Mouse (Mus musculus): Measurements from ENCODE around the gene Fth1. TPM values are rescaled to one million over a fixed set of nuclear protein-coding genes. Genes with fewer than 3 reads are reported as not detected.

Fth1 gene
- total and polyA plus RNA-seq, 2 experiments from 2014 or later, result 443 to 2,616 TPM

GRCm38 (mm10) chr19:10019214-10019760 is 38.9 kb downstream of the Fth1 start:
- peak overlapping the region; percentile 60; the same call in 1 of the 2 replicates for H3K9ac ChIP-seq (replicated peaks; ENCODE audit: low read length)
- DNase-seq (ENCODE audit: low spot score) (no peak), ATAC-seq (no peak)
- WGBS, result 72% methylated on average over 4 of the region's 4 CpGs
- H3K27me3 ChIP-seq (ENCODE audit: insufficient read depth, low read length), result no peaks in the 10 kb centered on the region
- H3K9me3 ChIP-seq (ENCODE audit: low read length), result no peaks in the 10 kb centered on the region
- peak overlapping the region; percentile 67 for H3K4me3 ChIP-seq (ENCODE audit: low read length)
- no peak for TF ChIP-seq CTCF (IDR thresholded peaks at IDR 0.05; ENCODE audit: low read depth)
- peaks cover 17% of the 10 kb centered on the region for H3K4me1 ChIP-seq (ENCODE audit: insufficient read depth, low read length)
- H3K27ac ChIP-seq, result no peak overlapping the region
- no peaks in the 10 kb centered on the region for H3K36me3 ChIP-seq (ENCODE audit: insufficient read depth, low read length)
- peak overlapping the region; percentile 96 for H3K4me2 ChIP-seq (ENCODE audit: low read depth, low read length)

GRCm38 (mm10) chr19:10021981-10022380 is 41.6 kb downstream of the Fth1 start:
- no peak for ATAC-seq
- H3K36me3 ChIP-seq (ENCODE audit: insufficient read depth, low read length), result no peaks in the 10 kb centered on the region
- no peak overlapping the region for H3K4me2 ChIP-seq (ENCODE audit: low read depth, low read length)
- H3K9ac ChIP-seq (replicated peaks; ENCODE audit: low read length), result no peak overlapping the region
- H3K9me3 ChIP-seq (ENCODE audit: low read length), result no peaks in the 10 kb centered on the region
- no peaks in the 10 kb centered on the region for H3K27me3 ChIP-seq (ENCODE audit: insufficient read depth, low read length)
- peaks cover 22% of the 10 kb centered on the region for H3K4me1 ChIP-seq (ENCODE audit: insufficient read depth, low read length)
- 89% methylated on average over 2 of the region's 2 CpGs for WGBS
- no peak overlapping the region for H3K4me3 ChIP-seq (ENCODE audit: low read length)
- no peak for TF ChIP-seq CTCF (IDR thresholded peaks at IDR 0.05; ENCODE audit: low read depth)
- DNase-seq (ENCODE audit: low spot score), result no peak
- H3K27ac ChIP-seq, result no peak overlapping the region; the same call in 1 of the 2 replicates

- peak; percentile 60 for TF ChIP-seq CTCF (IDR thresholded peaks at IDR 0.05; ENCODE audit: low read depth)
- 59% methylated on average over 5 of the region's 5 CpGs for WGBS
- H3K9ac ChIP-seq (replicated peaks; ENCODE audit: low read length), result no peak overlapping the region; the same call in 1 of the 2 replicates
- ATAC-seq (peak; percentile 48), DNase-seq (ENCODE audit: low spot score) (peak; percentile 68)
- H3K4me1 ChIP-seq (ENCODE audit: insufficient read depth, low read length), result peaks cover 20% of the 10 kb centered on the region
- peak overlapping the region; percentile 27; the same call in 1 of the 2 replicates for H3K27ac ChIP-seq
- H3K9me3 ChIP-seq (ENCODE audit: low read length), result no peaks in the 10 kb centered on the region
- H3K4me3 ChIP-seq (ENCODE audit: low read length), result no peak overlapping the region
- H3K27me3 ChIP-seq (ENCODE audit: insufficient read depth, low read length), result no peaks in the 10 kb centered on the region
- no peak overlapping the region for H3K4me2 ChIP-seq (ENCODE audit: low read depth, low read length)
- H3K36me3 ChIP-seq (ENCODE audit: insufficient read depth, low read length), result no peaks in the 10 kb centered on the region
Measured at GRCm38 (mm10) chr19:10022414-10023303, 42.3 kb downstream of the Fth1 start.

DNA sequence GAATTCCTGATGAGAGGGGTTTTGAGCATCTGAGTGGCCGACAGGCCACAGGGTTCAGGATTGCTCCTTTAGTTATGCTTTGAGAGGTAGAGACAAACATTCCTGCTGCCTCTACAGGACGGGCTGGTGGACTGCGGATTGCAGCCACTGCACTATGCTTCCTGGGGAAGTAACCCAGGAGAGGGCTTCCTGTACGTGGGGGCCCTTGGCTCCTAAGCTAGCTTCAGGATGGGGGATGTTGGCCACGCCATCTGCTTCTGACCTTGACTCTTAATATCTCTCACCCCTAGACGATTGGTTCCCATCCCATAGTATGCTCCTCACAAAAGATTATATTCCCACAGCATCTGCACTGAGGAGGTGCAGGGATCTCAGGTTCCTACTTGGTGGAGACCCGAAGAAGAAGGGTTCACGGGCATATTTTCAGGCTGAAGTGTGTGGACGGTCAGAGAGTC is 42.9 kb downstream of the Fth1 start:
- Histone ChIP-seq H3K27ac (peak overlapping the region; percentile 27; the same call in 1 of the 2 replicates), H3K36me3 (ENCODE audit: insufficient read depth, low read length) (no peaks in the 10 kb centered on the region)
- no peak for ATAC-seq

GRCm38 (mm10) chr19:10025169-10025875 is 44.9 kb downstream of the Fth1 start:
- DNase-seq (ENCODE audit: low spot score) (peak; percentile 74), ATAC-seq (no peak)
- H3K4me2 ChIP-seq (ENCODE audit: low read depth, low read length), result no peak overlapping the region
- H3K4me1 ChIP-seq (ENCODE audit: insufficient read depth, low read length), result peaks cover 5% of the 10 kb centered on the region; the same call in 1 of the 2 replicates
- H3K4me3 ChIP-seq (ENCODE audit: low read length), result no peak overlapping the region
- no peaks in the 10 kb centered on the region for H3K27me3 ChIP-seq (ENCODE audit: insufficient read depth, low read length)
- H3K9ac ChIP-seq (replicated peaks; ENCODE audit: low read length), result no peak overlapping the region
- peak overlapping the region; percentile 60 for H3K27ac ChIP-seq
- no peak for TF ChIP-seq CTCF (IDR thresholded peaks at IDR 0.05; ENCODE audit: low read depth)
- H3K36me3 ChIP-seq (ENCODE audit: insufficient read depth, low read length), result 0 out of 2 replicates have a peak, but pooled peaks cover 4% of the 10 kb centered on the region
- H3K9me3 ChIP-seq (ENCODE audit: low read length), result no peaks in the 10 kb centered on the region
- 9% methylated on average over 8 of the region's 8 CpGs for WGBS

More for the DNA sequence above, 42.9 kb downstream of the Fth1 start:
- Histone ChIP-seq H3K9me3 (ENCODE audit: low read length) (no peaks in the 10 kb centered on the region), H3K27me3 (ENCODE audit: insufficient read depth, low read length) (no peaks in the 10 kb centered on the region), H3K4me3 (ENCODE audit: low read length) (no peak overlapping the region), H3K4me1 (ENCODE audit: insufficient read depth, low read length) (peaks cover 15% of the 10 kb centered on the region), H3K9ac (replicated peaks; ENCODE audit: low read length) (no peak overlapping the region), H3K4me2 (ENCODE audit: low read depth, low read length) (no peak overlapping the region)
- TF ChIP-seq CTCF (IDR thresholded peaks at IDR 0.05; ENCODE audit: low read depth), result peak; percentile 1; the same call in 1 of the 2 replicates
- WGBS, result 67% methylated on average over 9 of the region's 9 CpGs
- no peak for DNase-seq (ENCODE audit: low spot score)

DNA sequence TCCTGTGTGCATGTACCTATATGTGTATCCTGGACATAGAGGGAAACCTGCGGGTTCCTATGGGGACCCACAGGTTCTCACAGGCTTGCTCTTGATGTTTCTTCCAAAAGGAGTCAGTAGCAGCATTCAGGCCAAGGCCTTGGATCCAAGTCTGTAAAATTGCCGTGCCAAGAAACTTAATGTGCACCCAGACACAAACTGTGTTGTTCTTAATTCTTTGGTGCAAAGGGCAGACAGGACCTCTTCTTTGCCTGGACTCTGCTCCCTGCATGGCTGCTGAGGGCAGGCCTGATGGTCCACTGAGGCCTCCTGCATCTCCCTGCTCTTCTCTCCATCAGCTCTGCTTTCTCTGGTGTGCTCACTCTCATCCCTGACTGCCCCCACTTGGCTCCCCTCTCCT is 49.3 kb downstream of the Fth1 start:
- 92% methylated on average over 2 of the region's 2 CpGs for WGBS

More for the DNA sequence above, 49.3 kb downstream of the Fth1 start:
- no peak for ATAC-seq
- H3K9me3 ChIP-seq (ENCODE audit: low read length), result no peaks in the 10 kb centered on the region
- peaks cover 4% of the 10 kb centered on the region; the same call in 1 of the 2 replicates for H3K36me3 ChIP-seq (ENCODE audit: insufficient read depth, low read length)
- H3K27me3 ChIP-seq (ENCODE audit: insufficient read depth, low read length), result no peaks in the 10 kb centered on the region
- no peak for DNase-seq (ENCODE audit: low spot score)
- H3K9ac ChIP-seq (replicated peaks; ENCODE audit: low read length), result no peak overlapping the region
- H3K27ac ChIP-seq, result no peak overlapping the region
- H3K4me2 ChIP-seq (ENCODE audit: low read depth, low read length), result no peak overlapping the region
- no peak for TF ChIP-seq CTCF (IDR thresholded peaks at IDR 0.05; ENCODE audit: low read depth)
- no peak overlapping the region for H3K4me3 ChIP-seq (ENCODE audit: low read length)
- peaks cover 5% of the 10 kb centered on the region; the same call in 1 of the 2 replicates for H3K4me1 ChIP-seq (ENCODE audit: insufficient read depth, low read length)
